Mouse (Mus musculus) hindbrain, embryonic 14.5 days (tissue): ENCODE results near the gene Tmem74b. TPM values are rescaled to one million over a fixed set of nuclear protein-coding genes. Genes with fewer than 3 reads are reported as not detected.

Experiments
- ATAC-seq: fragments of 200-750 bp; cut with Nextera tagmentation; 2 replicates; pipeline ENCODE4 v1.8.0; 2017; ENCODE audit warnings: moderate number of reproducible peaks, mild to moderate bottlenecking, moderate TSS enrichment, moderate library complexity; ENCODE audit not compliant: low FRiP score
- DNase-seq: peaks from one replicate; pipeline ENCODE4 v3.0.0-alpha.2; 2015; ENCODE audit warnings: low spot score
- H3K27ac ChIP-seq: fragments of 300-500 bp; sonication (generic); 2 replicates; pipeline ENCODE4 v1.5.1; 2014; ENCODE audit warnings: mild to moderate bottlenecking, moderate library complexity
- H3K27me3 ChIP-seq: fragments of 300-500 bp; sonication (generic); 2 replicates; pipeline ENCODE4 v1.6.1; 2014; ENCODE audit warnings: mild to moderate bottlenecking, low read length, mixed read lengths; ENCODE audit not compliant: control insufficient read depth, insufficient read depth
- H3K36me3 ChIP-seq: fragments of 300-500 bp; sonication (generic); replicated peaks from 2 replicates; pipeline ENCODE4 v1.6.1; 2014; ENCODE audit not compliant: control insufficient read depth, insufficient read depth
- H3K4me1 ChIP-seq: fragments of 300-500 bp; sonication (generic); replicated peaks from 2 replicates; pipeline ENCODE4 v1.6.1; 2014; ENCODE audit warnings: antibody characterized with exemption, low read length, mixed read lengths; ENCODE audit not compliant: control insufficient read depth, insufficient read depth
- H3K4me2 ChIP-seq: fragments of 300-500 bp; sonication (generic); replicated peaks from 2 replicates; pipeline ENCODE4 v1.6.1; 2014; ENCODE audit warnings: mild to moderate bottlenecking, moderate library complexity
- H3K4me3 ChIP-seq: fragments of 300-500 bp; sonication (generic); replicated peaks from 2 replicates; pipeline ENCODE4 v1.5.1; 2014; ENCODE audit warnings: mild to moderate bottlenecking, low read length
- H3K9ac ChIP-seq: fragments of 300-500 bp; sonication (generic); 2 replicates; pipeline ENCODE4 v1.6.1; 2014
- H3K9me3 ChIP-seq: fragments of 300-500 bp; sonication (generic); 2 replicates; pipeline ENCODE4 v1.6.1; 2016; ENCODE audit warnings: low read length; ENCODE audit not compliant: control insufficient read depth
- WGBS: fragments of 180-500 bp; shearing (Covaris S2); extraction: QIAGEN DNeasy Blood & Tissue Kit; methylation state at CpG from one replicate; pipeline ENCODE4 v1.1.7; 2014; 5-methylcytosine and 5-hydroxymethylcytosine counted together
- polyA plus RNA-seq: library from polyadenylated mRNA; unstranded; fragments of >200 nt; fragmentation: Nextera tagmentation; extraction: Ambion mirVana; gene quantifications from 2 replicates; pipeline ENCODE4 v1.2.1, GENCODE M21; 2014

Gene Tmem74b
- polyA plus RNA-seq, 1 experiment from 2014 or later = 25.3 TPM

DNA sequence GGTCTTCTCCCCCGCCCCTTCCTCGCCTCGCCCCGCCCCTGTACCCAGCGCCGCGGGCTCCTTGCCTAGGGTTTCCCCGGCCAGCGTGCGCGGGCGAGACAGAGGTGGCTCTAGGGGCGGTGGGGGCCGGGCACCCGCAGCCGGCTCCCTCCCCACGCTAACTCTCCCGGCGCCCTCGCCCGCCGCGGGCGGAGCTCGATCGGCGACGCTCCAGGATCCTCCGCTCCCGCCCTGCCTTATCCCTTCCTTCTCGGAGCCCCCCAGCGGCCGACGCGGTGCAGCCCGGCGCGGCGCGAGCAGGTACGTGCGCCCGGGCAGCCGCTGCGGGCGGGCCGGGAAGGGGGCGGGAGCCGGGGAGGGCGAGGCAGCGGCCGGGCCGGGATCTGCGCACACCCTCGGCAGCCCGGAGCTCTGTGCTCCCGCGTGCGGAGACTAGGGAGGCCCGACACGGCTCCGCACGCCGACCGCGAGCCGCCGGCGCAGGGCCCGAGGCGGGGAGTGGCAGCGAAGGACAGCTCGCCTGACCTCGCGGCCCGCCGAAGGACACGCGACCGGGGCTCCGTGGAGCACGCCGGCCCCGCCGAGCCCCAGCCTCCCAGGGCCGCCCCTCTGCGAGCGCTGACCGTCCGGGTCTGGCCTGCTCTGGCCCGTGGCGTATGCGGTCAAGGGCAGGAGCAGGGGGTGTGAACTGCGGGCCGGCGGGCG, 490 bp downstream of the Tmem74b start:
- peak; percentile 87 for ATAC-seq
- H3K9me3 ChIP-seq = no peaks in the 10 kb centered on the region
- WGBS = under 1% methylated on average over 86 of the region's 97 CpGs

GRCm38 (mm10) chr2:151702851-151703190, 1.0 kb downstream of the Tmem74b start:
- Histone ChIP-seq H3K9me3 (no peaks in the 10 kb centered on the region), H3K4me3 (peak overlapping the region; percentile 90), H3K9ac (peak overlapping the region; percentile 96), H3K4me1 (peaks cover 6% of the 10 kb centered on the region), H3K4me2 (peak overlapping the region; percentile 86), H3K36me3 (peaks cover 21% of the 10 kb centered on the region), H3K27me3 (no peaks in the 10 kb centered on the region), H3K27ac (peak overlapping the region; percentile 83)
- peak; percentile 29 for DNase-seq
- WGBS = 2% methylated on average over 17 of the region's 17 CpGs
- peak; percentile 56 for ATAC-seq

More for the DNA sequence above, 490 bp downstream of the Tmem74b start:
- H3K27me3 ChIP-seq = no peaks in the 10 kb centered on the region
- peak; percentile 68 for DNase-seq
- peak overlapping the region; percentile 90 for H3K4me3 ChIP-seq
- H3K9ac ChIP-seq = peak overlapping the region; percentile 96
- peak overlapping the region; percentile 86 for H3K4me2 ChIP-seq
- H3K4me1 ChIP-seq = peaks cover 6% of the 10 kb centered on the region
- peaks cover 16% of the 10 kb centered on the region for H3K36me3 ChIP-seq
- H3K27ac ChIP-seq = peak overlapping the region; percentile 83

DNA sequence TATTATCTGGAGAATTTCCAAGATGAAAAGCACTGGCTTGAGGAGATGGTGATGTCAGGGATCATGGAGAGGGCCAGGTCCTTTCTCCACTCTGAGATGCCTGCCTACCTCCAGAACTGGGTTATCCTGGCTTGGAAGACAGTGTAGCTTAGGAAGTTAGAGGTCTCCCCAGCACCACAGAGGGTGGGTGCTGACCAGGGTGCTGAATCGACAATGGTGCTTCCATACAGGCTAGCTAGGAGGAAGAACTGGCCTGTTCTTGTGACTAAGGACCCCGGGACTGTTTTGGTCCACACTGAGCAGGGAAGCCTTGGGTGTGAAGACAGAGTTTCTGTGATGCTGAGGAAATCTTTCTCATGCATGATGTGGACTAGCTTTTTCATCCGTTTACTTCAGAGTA, 10.8 kb downstream of the Tmem74b start:
- no peaks in the 10 kb centered on the region for H3K27me3 ChIP-seq
- no peaks in the 10 kb centered on the region for H3K4me1 ChIP-seq
- no peak overlapping the region for H3K27ac ChIP-seq
- no peak overlapping the region for H3K4me3 ChIP-seq
- H3K4me2 ChIP-seq = no peak overlapping the region
- H3K9me3 ChIP-seq = no peaks in the 10 kb centered on the region
- 49% methylated on average over 3 of the region's 3 CpGs for WGBS
- ATAC-seq = no peak
- peaks cover 43% of the 10 kb centered on the region for H3K36me3 ChIP-seq
- no peak for DNase-seq
- H3K9ac ChIP-seq = no peak overlapping the region

- H3K36me3 ChIP-seq = peaks cover 57% of the 10 kb centered on the region
- no peak overlapping the region for H3K4me3 ChIP-seq
- 90% methylated on average over 4 of the region's 4 CpGs for WGBS
- no peaks in the 10 kb centered on the region for H3K27me3 ChIP-seq
- H3K9ac ChIP-seq = no peak overlapping the region
- H3K4me1 ChIP-seq = no peaks in the 10 kb centered on the region
- no peak overlapping the region for H3K4me2 ChIP-seq
- no peak overlapping the region for H3K27ac ChIP-seq
- ATAC-seq (no peak), DNase-seq (no peak)
- no peaks in the 10 kb centered on the region for H3K9me3 ChIP-seq
These were observed 13.7 kb downstream of the Tmem74b start for GRCm38 (mm10) chr2:151715526-151715925.

- no peak for ATAC-seq
- Histone ChIP-seq H3K9me3 (no peaks in the 10 kb centered on the region), H3K27me3 (no peaks in the 10 kb centered on the region), H3K9ac (no peak overlapping the region), H3K4me3 (no peak overlapping the region), H3K4me2 (no peak overlapping the region), H3K4me1 (no peaks in the 10 kb centered on the region), H3K36me3 (peaks cover 65% of the 10 kb centered on the region), H3K27ac (no peak overlapping the region)
- 91% methylated on average over 2 of the region's 2 CpGs for WGBS
- no peak for DNase-seq
These were observed 14.7 kb downstream of the Tmem74b start for GRCm38 (mm10) chr2:151716318-151717055.

DNA sequence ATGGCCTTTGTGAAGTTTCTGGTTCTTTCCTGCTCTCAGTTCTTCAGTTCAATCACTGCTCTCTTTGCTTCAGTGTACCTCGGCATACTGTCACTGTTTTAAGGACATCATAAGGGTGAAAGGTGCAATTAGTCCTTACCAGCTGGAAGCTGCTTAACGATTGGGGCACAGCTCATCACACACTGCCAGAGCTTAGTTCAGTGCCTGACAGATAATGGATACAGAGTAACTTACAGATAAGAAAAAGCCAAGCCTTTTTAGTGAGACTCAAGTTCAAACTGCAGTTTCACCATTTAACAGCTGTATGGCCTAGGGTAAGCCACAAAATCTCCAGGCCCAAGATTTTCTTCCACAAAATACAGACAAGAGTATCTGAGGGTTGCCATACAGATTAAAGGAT, 22.3 kb downstream of the Tmem74b start:
- H3K27ac ChIP-seq = no peak overlapping the region
- ATAC-seq (no peak), DNase-seq (no peak)
- H3K4me2 ChIP-seq = no peak overlapping the region
- WGBS = 94% methylated on average over 2 of the region's 2 CpGs
- H3K4me3 ChIP-seq = no peak overlapping the region
- H3K9ac ChIP-seq = no peak overlapping the region
- no peaks in the 10 kb centered on the region for H3K27me3 ChIP-seq
- H3K36me3 ChIP-seq = peaks cover 92% of the 10 kb centered on the region
- no peaks in the 10 kb centered on the region for H3K9me3 ChIP-seq
- H3K4me1 ChIP-seq = no peaks in the 10 kb centered on the region

DNA sequence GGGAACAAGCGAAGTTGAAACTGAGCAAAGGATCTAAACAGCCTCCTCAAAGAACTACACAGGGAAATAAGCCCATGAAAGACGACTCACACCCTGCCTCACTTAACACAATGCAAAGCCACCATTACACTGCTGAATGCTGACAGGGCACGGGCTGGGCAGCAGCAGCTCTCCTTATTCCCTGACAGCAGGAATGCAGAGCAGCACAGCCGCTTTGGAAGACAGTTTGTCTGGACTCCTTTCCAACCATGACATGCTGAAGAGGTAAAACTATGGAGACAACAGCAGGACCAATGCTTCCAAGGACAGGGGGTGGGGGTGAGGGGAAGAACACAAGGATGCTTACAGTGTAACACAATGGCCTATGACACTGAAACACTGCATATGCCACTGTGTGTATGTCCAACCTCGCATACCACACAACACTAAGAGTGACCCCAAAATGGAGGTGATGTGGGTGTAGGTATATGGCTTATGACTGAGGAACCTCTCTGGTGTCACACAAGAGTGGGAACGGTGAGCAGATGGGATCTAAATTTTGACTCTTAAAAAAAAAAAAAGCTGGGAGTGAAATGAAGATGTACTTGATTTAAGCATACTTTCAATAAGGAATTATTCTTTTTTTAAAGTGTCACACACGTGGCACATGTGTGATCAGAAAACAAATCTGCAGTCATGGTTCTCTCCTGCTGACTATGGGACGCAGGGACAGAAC, 31.5 kb downstream of the Tmem74b start:
- no peak overlapping the region for H3K4me2 ChIP-seq
- H3K9me3 ChIP-seq = no peaks in the 10 kb centered on the region
- no peaks in the 10 kb centered on the region for H3K4me1 ChIP-seq
- no peak overlapping the region for H3K27ac ChIP-seq
- H3K27me3 ChIP-seq = no peaks in the 10 kb centered on the region
- no peak overlapping the region for H3K4me3 ChIP-seq
- WGBS = 91% methylated on average over 8 of the region's 8 CpGs
- H3K9ac ChIP-seq = no peak overlapping the region
- no peak for ATAC-seq
- H3K36me3 ChIP-seq = peaks cover 57% of the 10 kb centered on the region
- no peak for DNase-seq

- WGBS = 95% methylated on average over 6 of the region's 6 CpGs
- no peak overlapping the region for H3K27ac ChIP-seq
- H3K4me1 ChIP-seq = peaks cover 12% of the 10 kb centered on the region
- ATAC-seq = no peak
- H3K36me3 ChIP-seq = peaks cover 36% of the 10 kb centered on the region
- no peaks in the 10 kb centered on the region for H3K27me3 ChIP-seq
- DNase-seq = no peak
- no peaks in the 10 kb centered on the region for H3K9me3 ChIP-seq
- H3K4me2 ChIP-seq = no peak overlapping the region
- no peak overlapping the region for H3K9ac ChIP-seq
- H3K4me3 ChIP-seq = no peak overlapping the region
These were observed 33.6 kb downstream of the Tmem74b start for GRCm38 (mm10) chr2:151735422-151735821.

- no peaks in the 10 kb centered on the region for H3K9me3 ChIP-seq
- H3K27ac ChIP-seq = no peak overlapping the region
- no peaks in the 10 kb centered on the region for H3K27me3 ChIP-seq
- H3K9ac ChIP-seq = no peak overlapping the region
- no peak for DNase-seq
- peaks cover 17% of the 10 kb centered on the region for H3K36me3 ChIP-seq
- H3K4me1 ChIP-seq = peaks cover 19% of the 10 kb centered on the region
- ATAC-seq = no peak
- 91% methylated on average over 4 of the region's 4 CpGs for WGBS
- H3K4me3 ChIP-seq = no peak overlapping the region
- H3K4me2 ChIP-seq = no peak overlapping the region
These were observed 36.7 kb downstream of the Tmem74b start for GRCm38 (mm10) chr2:151738460-151738859.
